Mouse (Mus musculus): ENCODE measurements around the gene Pde3b. TPM values are rescaled to one million over a fixed set of nuclear protein-coding genes. Genes with fewer than 3 reads are reported as not detected.

The Pde3b gene
- polyA plus RNA-seq, 1 experiment from 2014 or later: 8.0 TPM

DNA sequence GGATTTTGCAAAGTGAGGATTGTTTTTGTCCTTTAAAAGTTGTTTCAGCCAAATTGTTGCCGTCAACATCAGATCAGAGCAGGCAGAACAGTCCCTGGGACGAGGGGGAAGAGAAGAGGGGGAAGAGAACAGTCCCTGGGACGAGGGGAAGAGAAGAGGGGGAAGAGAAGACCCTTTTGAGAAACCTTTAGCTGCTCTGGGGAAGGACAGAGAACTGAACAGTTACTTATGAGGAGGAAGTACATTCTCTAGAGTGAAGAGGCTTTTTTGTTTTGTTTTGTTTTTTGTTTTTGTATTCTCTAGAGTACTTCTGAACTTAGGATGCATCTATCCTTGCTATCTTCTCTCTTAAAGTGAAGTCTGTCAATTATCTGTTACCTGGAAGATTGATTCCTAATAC, 37.8 kb downstream of the Pde3b start:
- no peak overlapping the region for H3K27ac ChIP-seq
- H3K27me3 ChIP-seq: no peaks in the 10 kb centered on the region
- H3K4me1 ChIP-seq: no peaks in the 10 kb centered on the region
- H3K9ac ChIP-seq: no peak overlapping the region
- WGBS: 50% methylated on average over 3 of the region's 3 CpGs
- ATAC-seq (ENCODE audit: insufficient number of reproducible peaks, insufficient read depth, low FRiP score, low TSS enrichment): no peak
- H3K4me3 ChIP-seq: no peak overlapping the region
- no peaks in the 10 kb centered on the region for H3K36me3 ChIP-seq
- H3K4me2 ChIP-seq (replicated peaks): no peak overlapping the region
- no peaks in the 10 kb centered on the region for H3K9me3 ChIP-seq

DNA sequence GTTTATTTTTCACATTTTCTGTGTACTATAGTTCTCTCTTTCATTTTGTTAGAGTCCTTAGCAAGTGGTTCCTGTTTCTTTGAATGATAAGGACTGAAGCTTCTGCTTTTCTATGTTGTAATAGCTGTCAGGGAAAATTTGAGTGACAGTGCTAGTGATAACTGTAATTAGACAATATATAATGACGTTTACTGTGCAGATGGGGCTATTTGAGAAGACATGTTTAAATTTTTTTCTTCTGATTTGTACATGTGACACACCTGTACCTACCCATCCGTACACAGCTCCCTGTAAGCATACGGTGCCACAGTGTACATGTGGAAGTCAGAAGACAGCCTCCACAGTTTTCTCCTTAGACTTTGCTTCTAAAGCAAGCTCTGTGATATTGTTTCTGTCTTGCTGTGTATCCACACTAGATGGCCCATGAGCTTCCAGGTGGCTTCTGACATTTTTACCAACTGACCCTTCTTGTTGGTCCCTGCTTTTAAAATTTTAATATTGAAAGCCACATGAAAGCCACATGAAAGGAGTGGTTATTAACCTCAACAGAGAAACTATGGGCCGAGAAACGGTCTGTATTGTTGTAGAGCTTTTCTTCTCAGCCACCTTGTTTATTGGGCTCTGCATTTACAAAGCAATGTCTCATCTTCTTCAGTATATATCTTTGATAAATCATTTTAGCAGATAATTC, 38.4 kb downstream of the Pde3b start:
- Histone ChIP-seq H3K36me3 (no peaks in the 10 kb centered on the region), H3K4me3 (no peak overlapping the region), H3K4me2 (replicated peaks) (no peak overlapping the region), H3K9ac (no peak overlapping the region), H3K27me3 (no peaks in the 10 kb centered on the region), H3K9me3 (no peaks in the 10 kb centered on the region), H3K4me1 (no peaks in the 10 kb centered on the region), H3K27ac (no peak overlapping the region)
- WGBS: 84% methylated on average over 5 of the region's 5 CpGs
- ATAC-seq (ENCODE audit: insufficient number of reproducible peaks, insufficient read depth, low FRiP score, low TSS enrichment): no peak

DNA sequence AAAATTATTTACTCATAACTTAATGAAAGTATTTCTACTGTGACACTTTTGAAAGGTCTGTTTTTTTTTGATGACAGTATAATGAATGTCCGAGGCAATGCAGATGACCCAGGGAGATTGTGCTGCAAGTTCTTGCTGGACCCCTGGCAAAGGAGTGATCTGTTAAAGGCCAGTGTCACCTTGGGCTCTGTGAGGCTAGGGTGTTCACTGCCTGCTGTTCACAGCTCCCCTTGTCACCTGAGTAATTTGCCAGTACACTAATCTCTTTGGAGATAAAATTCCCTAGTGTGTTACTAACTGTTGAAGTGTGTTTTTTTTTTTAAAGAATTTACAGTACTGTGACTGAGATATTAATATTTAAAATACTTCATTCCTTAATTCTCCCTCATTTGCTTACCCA, 39.8 kb downstream of the Pde3b start:
- no peaks in the 10 kb centered on the region for H3K27me3 ChIP-seq
- no peak overlapping the region for H3K27ac ChIP-seq
- H3K9ac ChIP-seq: no peak overlapping the region
- 79% methylated on average over 1 of the region's 1 CpGs for WGBS
- no peaks in the 10 kb centered on the region for H3K36me3 ChIP-seq
- H3K4me2 ChIP-seq (replicated peaks): no peak overlapping the region
- no peaks in the 10 kb centered on the region for H3K9me3 ChIP-seq
- no peak overlapping the region for H3K4me3 ChIP-seq
- H3K4me1 ChIP-seq: no peaks in the 10 kb centered on the region
- no peak for ATAC-seq (ENCODE audit: insufficient number of reproducible peaks, insufficient read depth, low FRiP score, low TSS enrichment)

DNA sequence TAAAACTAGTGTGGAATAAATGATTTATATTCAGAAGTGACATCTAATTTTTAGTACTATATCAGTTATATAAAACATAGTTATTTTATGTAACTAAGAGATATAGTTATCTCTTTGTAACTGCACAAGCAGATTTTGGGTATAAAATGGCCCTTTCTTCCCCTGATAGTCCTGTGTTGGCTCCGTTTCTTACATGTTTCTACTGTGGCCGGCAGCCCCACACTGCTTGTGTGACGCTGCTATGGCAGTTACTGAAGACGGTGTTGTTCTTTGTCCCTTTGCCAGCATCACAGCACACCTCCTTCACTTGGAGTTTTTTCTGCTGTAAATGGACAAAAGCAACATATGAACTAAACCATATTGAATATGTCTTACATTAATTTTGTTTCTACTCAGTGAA, 41.8 kb downstream of the Pde3b start:
- Histone ChIP-seq H3K27me3 (no peaks in the 10 kb centered on the region), H3K4me2 (replicated peaks) (no peak overlapping the region), H3K9me3 (no peaks in the 10 kb centered on the region), H3K9ac (no peak overlapping the region), H3K27ac (no peak overlapping the region), H3K4me3 (no peak overlapping the region), H3K4me1 (no peaks in the 10 kb centered on the region), H3K36me3 (no peaks in the 10 kb centered on the region)
- 82% methylated on average over 4 of the region's 4 CpGs for WGBS
- no peak for ATAC-seq (ENCODE audit: insufficient number of reproducible peaks, insufficient read depth, low FRiP score, low TSS enrichment)

DNA sequence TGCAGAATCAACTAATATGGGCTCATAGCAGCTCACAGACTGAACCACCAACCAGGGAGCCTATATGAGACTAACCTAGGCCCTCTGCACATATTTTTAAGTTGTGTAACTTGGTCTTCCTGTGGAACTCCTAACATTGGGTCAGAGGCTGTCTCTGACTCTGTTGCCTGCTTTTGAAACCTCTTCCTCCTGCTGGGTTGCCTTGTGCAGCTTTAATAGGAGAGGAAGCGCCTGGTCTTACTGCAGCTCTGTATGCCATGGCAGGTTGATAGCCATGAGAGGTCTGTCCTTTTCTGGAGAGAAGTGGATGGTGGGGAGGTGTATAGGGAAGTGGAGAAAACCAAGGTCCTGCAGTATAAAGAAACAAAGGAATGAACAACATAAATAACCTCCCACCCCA, 44.8 kb downstream of the Pde3b start:
- H3K4me1 ChIP-seq: no peaks in the 10 kb centered on the region
- H3K4me3 ChIP-seq: no peak overlapping the region
- no peak overlapping the region for H3K4me2 ChIP-seq (replicated peaks)
- H3K27ac ChIP-seq: no peak overlapping the region
- H3K36me3 ChIP-seq: no peaks in the 10 kb centered on the region
- H3K9me3 ChIP-seq: no peaks in the 10 kb centered on the region
- ATAC-seq (ENCODE audit: insufficient number of reproducible peaks, insufficient read depth, low FRiP score, low TSS enrichment): no peak
- WGBS: 60% methylated on average over 1 of the region's 1 CpGs
- H3K9ac ChIP-seq: no peak overlapping the region
- no peaks in the 10 kb centered on the region for H3K27me3 ChIP-seq

DNA sequence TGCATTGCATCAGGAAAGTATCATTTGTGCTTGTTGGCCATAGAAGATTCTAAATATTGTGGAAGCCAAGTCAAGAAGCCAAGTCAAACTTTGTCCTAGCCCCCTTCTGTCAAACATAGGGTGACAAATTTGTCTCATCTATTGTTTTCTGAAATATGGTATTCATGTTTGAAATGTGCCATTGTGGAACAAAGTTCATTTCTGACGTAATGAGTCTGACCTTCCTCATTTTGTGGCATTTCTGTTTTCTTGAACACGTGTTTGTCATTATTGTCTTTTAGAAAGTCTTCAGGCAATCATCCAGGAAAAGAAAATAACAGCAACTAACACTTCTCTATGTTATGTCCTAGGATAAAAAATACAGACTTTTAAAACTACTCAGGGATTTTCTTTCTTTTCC, 46.6 kb downstream of the Pde3b start:
- WGBS: 52% methylated on average over 2 of the region's 2 CpGs
- H3K4me2 ChIP-seq (replicated peaks): no peak overlapping the region
- H3K4me1 ChIP-seq: no peaks in the 10 kb centered on the region
- no peak for ATAC-seq (ENCODE audit: insufficient number of reproducible peaks, insufficient read depth, low FRiP score, low TSS enrichment)
- no peaks in the 10 kb centered on the region for H3K36me3 ChIP-seq
- H3K4me3 ChIP-seq: no peak overlapping the region
- H3K27me3 ChIP-seq: no peaks in the 10 kb centered on the region
- H3K9ac ChIP-seq: no peak overlapping the region
- H3K9me3 ChIP-seq: no peaks in the 10 kb centered on the region
- H3K27ac ChIP-seq: no peak overlapping the region

DNA sequence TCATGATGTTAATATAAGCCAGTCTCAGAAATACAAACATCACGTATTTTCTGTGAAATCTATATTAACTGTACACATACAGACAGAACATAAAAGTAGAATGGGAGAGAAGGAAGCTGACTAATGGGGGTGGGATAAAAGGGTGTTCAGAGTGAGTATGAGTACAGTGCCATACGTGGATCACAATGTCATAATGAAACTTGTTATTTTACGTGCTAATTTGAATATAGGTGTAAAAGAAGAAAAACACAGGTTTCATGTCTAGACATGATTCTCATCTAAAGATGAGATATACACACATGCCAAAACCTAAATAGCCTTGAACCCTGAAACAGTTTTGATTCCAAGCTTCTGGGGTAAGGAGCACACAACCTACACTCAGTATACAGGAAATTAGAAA, 51.3 kb downstream of the Pde3b start:
- H3K27ac ChIP-seq: no peak overlapping the region
- H3K9ac ChIP-seq: no peak overlapping the region
- no peaks in the 10 kb centered on the region for H3K9me3 ChIP-seq
- no peaks in the 10 kb centered on the region for H3K27me3 ChIP-seq
- H3K36me3 ChIP-seq: no peaks in the 10 kb centered on the region
- no peak overlapping the region for H3K4me3 ChIP-seq
- no peaks in the 10 kb centered on the region for H3K4me1 ChIP-seq
- no peak for ATAC-seq (ENCODE audit: insufficient number of reproducible peaks, insufficient read depth, low FRiP score, low TSS enrichment)
- 87% methylated on average over 3 of the region's 3 CpGs for WGBS
- no peak overlapping the region for H3K4me2 ChIP-seq (replicated peaks)

DNA sequence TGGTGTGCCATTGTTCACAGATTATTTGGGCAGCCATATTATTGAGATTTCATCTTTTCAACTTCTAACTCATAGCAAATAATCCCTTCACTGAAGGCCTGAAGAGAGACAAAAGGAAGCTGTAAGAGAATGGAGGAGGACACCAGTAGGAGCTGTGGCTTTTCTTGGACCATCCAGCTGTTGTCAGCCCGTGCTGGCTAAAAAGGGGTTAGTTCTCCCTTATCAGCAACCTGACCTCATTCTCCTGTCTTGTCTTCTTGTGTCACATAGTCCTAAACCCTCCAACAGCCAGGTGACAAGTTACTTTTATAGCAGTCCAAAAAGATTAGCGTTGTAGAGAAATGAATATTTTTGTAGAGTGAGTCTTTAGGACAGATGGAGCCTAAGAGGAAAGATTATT, 57.4 kb downstream of the Pde3b start:
- no peaks in the 10 kb centered on the region for H3K4me1 ChIP-seq
- no peaks in the 10 kb centered on the region for H3K27me3 ChIP-seq
- ATAC-seq (ENCODE audit: insufficient number of reproducible peaks, insufficient read depth, low FRiP score, low TSS enrichment): no peak
- H3K9me3 ChIP-seq: no peaks in the 10 kb centered on the region
- WGBS: 70% methylated on average over 2 of the region's 2 CpGs
- H3K4me3 ChIP-seq: no peak overlapping the region
- no peak overlapping the region for H3K27ac ChIP-seq
- no peak overlapping the region for H3K4me2 ChIP-seq (replicated peaks)
- no peaks in the 10 kb centered on the region for H3K36me3 ChIP-seq
- no peak overlapping the region for H3K9ac ChIP-seq

DNA sequence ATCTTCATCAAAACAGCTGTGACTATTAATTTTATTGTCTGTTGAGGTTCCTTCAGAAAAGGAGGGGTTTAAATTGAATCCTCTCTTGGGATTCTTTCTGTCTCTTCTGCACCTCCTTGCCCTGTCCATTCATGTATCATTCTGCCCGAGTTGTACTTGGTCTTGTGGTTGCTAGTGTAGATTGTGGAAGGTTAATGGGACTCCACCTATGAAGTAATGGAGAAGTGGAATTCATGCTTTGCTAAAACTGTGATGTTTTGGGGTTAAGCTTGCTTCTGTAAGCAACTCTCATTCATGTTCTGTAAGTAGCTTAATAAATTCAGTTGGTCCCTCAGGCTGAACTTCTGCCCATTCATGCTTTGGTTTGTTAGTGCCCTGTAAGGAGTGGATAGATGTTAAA, 59.8 kb downstream of the Pde3b start:
- H3K4me3 ChIP-seq: no peak overlapping the region
- no peak overlapping the region for H3K9ac ChIP-seq
- no peak overlapping the region for H3K27ac ChIP-seq
- H3K27me3 ChIP-seq: no peaks in the 10 kb centered on the region
- no peak for ATAC-seq (ENCODE audit: insufficient number of reproducible peaks, insufficient read depth, low FRiP score, low TSS enrichment)
- no peaks in the 10 kb centered on the region for H3K9me3 ChIP-seq
- H3K4me1 ChIP-seq: no peaks in the 10 kb centered on the region
- no peak overlapping the region for H3K4me2 ChIP-seq (replicated peaks)
- no peaks in the 10 kb centered on the region for H3K36me3 ChIP-seq
- 81% methylated on average over 1 of the region's 1 CpGs for WGBS

DNA sequence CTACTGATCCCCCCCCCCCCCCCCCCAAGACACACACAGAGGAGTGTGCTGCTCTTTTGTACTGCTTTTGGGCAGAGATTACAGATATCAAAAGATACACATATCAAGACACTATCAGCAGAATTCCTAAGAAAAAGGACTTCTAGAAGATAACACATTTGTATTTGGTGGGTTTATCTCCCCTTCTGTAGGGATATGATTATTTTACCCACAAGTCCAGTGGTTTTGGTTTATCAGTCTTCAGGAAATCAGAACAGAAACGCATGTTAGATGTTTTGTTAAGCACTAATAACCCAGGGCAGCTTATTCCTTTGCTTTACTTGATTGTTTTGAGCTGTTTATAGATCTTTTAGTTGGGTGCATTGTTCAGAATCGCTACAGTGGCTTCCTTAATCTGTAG, 62.8 kb downstream of the Pde3b start:
- Histone ChIP-seq H3K9ac (no peak overlapping the region), H3K36me3 (no peaks in the 10 kb centered on the region), H3K9me3 (no peaks in the 10 kb centered on the region), H3K27me3 (no peaks in the 10 kb centered on the region), H3K4me2 (replicated peaks) (no peak overlapping the region), H3K4me1 (no peaks in the 10 kb centered on the region), H3K27ac (no peak overlapping the region), H3K4me3 (no peak overlapping the region)
- ATAC-seq (ENCODE audit: insufficient number of reproducible peaks, insufficient read depth, low FRiP score, low TSS enrichment): no peak
- 76% methylated on average over 2 of the region's 2 CpGs for WGBS

DNA sequence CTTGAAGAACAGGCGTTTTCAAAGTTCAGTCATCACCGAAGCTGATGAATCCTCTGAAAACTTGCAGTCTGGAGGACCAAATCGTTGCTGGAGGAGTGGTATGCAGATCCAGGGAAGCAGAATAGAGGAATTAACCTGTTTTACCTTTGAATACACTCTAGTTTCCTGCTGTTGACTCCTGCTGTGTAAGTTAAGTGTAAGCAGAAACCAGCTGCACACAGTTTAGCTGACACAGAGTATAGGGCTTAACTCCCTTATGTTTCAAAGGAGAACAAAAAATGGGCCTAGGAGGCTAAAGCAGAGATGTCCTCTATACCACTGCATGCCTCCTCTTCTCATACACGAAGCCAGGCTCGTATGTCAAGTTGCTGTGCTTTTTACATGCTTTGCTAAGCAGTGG, 63.8 kb downstream of the Pde3b start:
- H3K36me3 ChIP-seq: no peaks in the 10 kb centered on the region
- H3K27me3 ChIP-seq: no peaks in the 10 kb centered on the region
- no peak for ATAC-seq (ENCODE audit: insufficient number of reproducible peaks, insufficient read depth, low FRiP score, low TSS enrichment)
- H3K4me1 ChIP-seq: no peaks in the 10 kb centered on the region
- H3K9me3 ChIP-seq: no peaks in the 10 kb centered on the region
- no peak overlapping the region for H3K27ac ChIP-seq
- H3K4me2 ChIP-seq (replicated peaks): no peak overlapping the region
- 35% methylated on average over 5 of the region's 5 CpGs for WGBS
- no peak overlapping the region for H3K4me3 ChIP-seq
- H3K9ac ChIP-seq: no peak overlapping the region

DNA sequence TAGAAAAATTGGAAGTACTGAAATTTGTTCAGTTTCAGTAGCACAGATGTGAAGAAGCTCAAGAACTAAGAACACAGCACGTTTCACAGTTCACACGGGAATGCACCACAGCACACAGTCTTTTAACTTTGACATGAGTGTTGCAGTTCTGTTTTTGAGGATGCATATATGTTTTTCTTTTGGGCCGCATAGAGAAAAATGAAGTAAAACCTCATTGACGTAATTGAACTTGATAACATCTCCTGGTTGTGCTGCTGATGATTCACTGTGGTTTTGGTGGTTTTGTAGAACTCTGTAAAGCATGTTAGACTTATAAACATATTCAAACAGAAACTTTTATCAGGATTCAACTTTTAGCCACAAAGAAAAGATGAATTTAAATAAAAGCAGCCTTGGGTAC, 64.7 kb downstream of the Pde3b start:
- no peak overlapping the region for H3K27ac ChIP-seq

More for the DNA sequence above, 64.7 kb downstream of the Pde3b start:
- Histone ChIP-seq H3K36me3 (no peaks in the 10 kb centered on the region), H3K9me3 (no peaks in the 10 kb centered on the region), H3K27me3 (no peaks in the 10 kb centered on the region), H3K4me3 (no peak overlapping the region), H3K4me2 (replicated peaks) (no peak overlapping the region), H3K4me1 (no peaks in the 10 kb centered on the region), H3K9ac (no peak overlapping the region)
- 64% methylated on average over 4 of the region's 4 CpGs for WGBS
- ATAC-seq (ENCODE audit: insufficient number of reproducible peaks, insufficient read depth, low FRiP score, low TSS enrichment): no peak

All from embryonic facial prominence, embryonic 12.5 days (tissue).